Mouse (Mus musculus) ES-E14 (cell line): ENCODE data around the gene Gtpbp3. TPM values are rescaled to one million over a fixed set of nuclear protein-coding genes. Genes with fewer than 3 reads are reported as not detected.

Experiments used
- DNase-seq: peaks from one replicate; pipeline ENCODE4 v3.0.0-alpha.2; 2013; ENCODE audit warnings: low read depth, low spot score
- H3K27ac ChIP-seq: 2 replicates; pipeline ENCODE4 v1.5.1; 2012; ENCODE audit warnings: low read depth, mild to moderate bottlenecking, low read length, moderate library complexity, mixed read lengths; ENCODE audit not compliant: poor library complexity, insufficient read depth, severe bottlenecking
- H3K36me3 ChIP-seq: 2 replicates; pipeline ENCODE4 v1.6.1; 2012; ENCODE audit warnings: mild to moderate bottlenecking, low read length, moderate library complexity, mixed read lengths; ENCODE audit not compliant: control insufficient read depth, poor library complexity, insufficient read depth, severe bottlenecking
- H3K4me1 ChIP-seq, 2 experiments: fragments of 150-350 bp in 1 of 2; sonication (generic) in 1 of 2; 2 replicates each; pipeline ENCODE4 v1.6.1; 2012; ENCODE audit warnings: low read length in 2 of 2, mild to moderate bottlenecking in 1 of 2, mixed read lengths in 1 of 2; ENCODE audit not compliant: control insufficient read depth in 2 of 2, insufficient read depth in 2 of 2, poor library complexity in 1 of 2
- H3K4me3 ChIP-seq, 2 experiments: fragments of 150-350 bp in 1 of 2; sonication (generic) in 1 of 2; 2 replicates each; pipeline ENCODE4 v1.5.1; 2012; ENCODE audit warnings: low read length in 2 of 2, low read depth in 1 of 2, mild to moderate bottlenecking in 1 of 2, mixed read lengths in 1 of 2; ENCODE audit not compliant: insufficient read depth in 1 of 2, poor library complexity in 1 of 2, severe bottlenecking in 1 of 2
- H3K9ac ChIP-seq: 2 replicates; pipeline ENCODE4 v1.6.1; 2012; ENCODE audit warnings: low read depth, mild to moderate bottlenecking, low read length, mixed read lengths; ENCODE audit not compliant: poor library complexity, insufficient read depth, severe bottlenecking
- H3K9me3 ChIP-seq: fragments of 150-350 bp; sonication (generic); 2 replicates; pipeline ENCODE4 v1.6.1; 2012; ENCODE audit warnings: low read depth, mild to moderate bottlenecking, low read length; ENCODE audit not compliant: control insufficient read depth, insufficient read depth
- CHD2 ChIP-seq: IDR thresholded peaks from 2 replicates; pipeline ENCODE4 v1.6.1; 2014; ENCODE audit warnings: mild to moderate bottlenecking, low read depth, low read length, inconsistent platforms
- HCFC1 ChIP-seq: IDR thresholded peaks from 2 replicates; pipeline ENCODE4 v1.6.1; 2012; ENCODE audit warnings: low read length, inconsistent platforms, borderline replicate concordance; ENCODE audit not compliant: insufficient read depth
- MAFK ChIP-seq: IDR thresholded peaks from 2 replicates; pipeline ENCODE4 v1.6.1; 2014; ENCODE audit warnings: mild to moderate bottlenecking, low read depth, low read length, inconsistent platforms; ENCODE audit not compliant: insufficient read depth
- ZC3H11A ChIP-seq: IDR thresholded peaks from 2 replicates; pipeline ENCODE4 v1.6.1; 2012; ENCODE audit warnings: low read depth, mild to moderate bottlenecking, inconsistent platforms, low read length, borderline replicate concordance
- ZNF384 ChIP-seq: IDR thresholded peaks from 2 replicates; pipeline ENCODE4 v1.6.1; 2012; ENCODE audit warnings: low read depth, low read length, inconsistent platforms
- in situ Hi-C, 2 experiments: fragments of 600-800 bp; cut with MboI; formaldehyde crosslinking; loops; one replicate each; pipeline ENCODE4 v1.15.1; 2025; ENCODE audit warnings: low sequenced_read_pairs in 2 of 2, inconsistent platforms in 1 of 2; ENCODE audit not compliant: unreplicated experiment in 2 of 2
- total RNA-seq: library from RNA; depleted of rRNA; stranded (reverse); fragments of 300-350 nt; gene quantifications from 2 replicates; pipeline ENCODE4 v1.2.3, GENCODE M21; 2012

Gtpbp3 gene
- total RNA-seq, 1 experiment = 60.4 TPM

GRCm38 (mm10) chr8:71463188-71464033, 24.5 kb upstream of the Gtpbp3 start, which contains the start of gene Abhd8:
Gene Abhd8, minus strand, starts transcription at chr8:71463655.
- Histone ChIP-seq H3K4me1 (peaks cover 3 to 10% of the 10 kb centered on the region in 2 experiments; a peak in 1 of 4 replicates), H3K9me3 (no peaks in the 10 kb centered on the region), H3K4me3 (peak within 1 kb of the TSS; percentile 92 to 96), H3K9ac (peak within 1 kb of the TSS; percentile 82), H3K27ac (no peak within 1 kb of the TSS), H3K36me3 (peaks cover 3% of the 10 kb centered on the region; the same call in 1 of the 2 replicates)
- in situ Hi-C loops = no loop called here
- TF ChIP-seq CHD2 (0 out of 2 replicates have a peak, but pooled peaks have one; percentile 49), MAFK (no peak), HCFC1 (peak; percentile 56; the same call in 1 of the 2 replicates), ZC3H11A (no peak)
- DNase-seq = peak; percentile 86

DNA sequence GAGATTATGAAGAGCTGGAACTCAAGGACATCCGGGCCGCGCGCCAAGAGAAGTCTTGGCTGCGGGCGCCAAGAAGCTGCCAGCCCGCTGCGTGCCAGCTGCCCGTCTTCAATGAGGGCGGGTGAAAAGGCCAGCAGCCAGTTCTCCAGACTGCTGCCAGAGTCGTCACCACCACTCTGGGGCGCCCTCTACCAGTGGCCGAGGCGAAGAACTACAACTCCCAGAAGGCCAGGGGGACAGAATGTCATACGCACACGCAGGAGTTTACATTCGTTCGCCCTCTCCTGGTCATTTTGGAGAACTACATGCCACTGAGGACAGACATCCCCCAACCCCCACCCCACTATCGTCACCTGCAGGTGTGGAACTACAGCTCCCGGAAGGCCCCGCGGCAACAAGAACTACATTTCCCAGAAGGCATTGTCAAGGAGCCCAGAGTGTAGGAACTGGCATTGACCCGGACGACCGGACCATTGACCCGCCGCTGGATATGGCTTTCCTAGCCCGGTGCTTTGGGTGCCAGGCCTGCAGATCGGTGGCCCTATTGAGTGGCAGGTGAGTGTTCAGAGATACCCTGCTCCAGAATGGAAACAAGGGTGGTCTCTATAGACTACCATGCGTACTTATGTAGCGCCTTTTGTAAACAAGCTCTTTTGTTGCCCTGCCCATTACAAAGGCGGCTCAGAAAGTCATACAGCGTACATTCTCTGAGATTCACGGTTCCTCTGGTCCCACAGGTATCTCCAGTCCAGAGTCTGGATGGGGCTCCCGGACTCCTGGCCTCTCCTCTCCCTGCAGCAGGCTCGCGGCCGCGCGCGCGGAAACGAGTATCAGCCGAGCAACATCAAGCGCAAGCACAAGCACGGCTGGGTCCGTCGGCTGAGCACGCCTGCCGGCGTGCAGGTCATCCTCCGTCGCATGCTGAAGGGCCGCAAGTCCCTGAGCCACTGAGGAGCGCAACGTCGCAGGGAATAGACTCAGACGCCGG, 23.1 kb upstream of the Gtpbp3 start, which contains the start of gene Mrpl34:
Gene Mrpl34, plus strand, starts transcription at position 447 of the 988 bp plus-strand sequence.
- peak; percentile 68; the same call in 1 of the 2 replicates for TF ChIP-seq CHD2
- TF ChIP-seq ZNF384 = no peak
- TF ChIP-seq HCFC1 = peak; percentile 100
- no peak for TF ChIP-seq MAFK
- TF ChIP-seq ZC3H11A = no peak
- no peak within 1 kb of the TSS; the same call in 1 of the 2 replicates for H3K27ac ChIP-seq
- DNase-seq = peak; percentile 100
- peaks cover 3% of the 10 kb centered on the region; the same call in 1 of the 2 replicates for H3K36me3 ChIP-seq
- H3K9me3 ChIP-seq = no peaks in the 10 kb centered on the region
- peaks cover 5 to 10% of the 10 kb centered on the region in 2 experiments; a peak in 2 of 4 replicates for H3K4me1 ChIP-seq
- H3K9ac ChIP-seq = peak within 1 kb of the TSS; percentile 91
- H3K4me3 ChIP-seq = peak within 1 kb of the TSS; percentile 86 to 96
- in situ Hi-C loops = no loop called here

DNA sequence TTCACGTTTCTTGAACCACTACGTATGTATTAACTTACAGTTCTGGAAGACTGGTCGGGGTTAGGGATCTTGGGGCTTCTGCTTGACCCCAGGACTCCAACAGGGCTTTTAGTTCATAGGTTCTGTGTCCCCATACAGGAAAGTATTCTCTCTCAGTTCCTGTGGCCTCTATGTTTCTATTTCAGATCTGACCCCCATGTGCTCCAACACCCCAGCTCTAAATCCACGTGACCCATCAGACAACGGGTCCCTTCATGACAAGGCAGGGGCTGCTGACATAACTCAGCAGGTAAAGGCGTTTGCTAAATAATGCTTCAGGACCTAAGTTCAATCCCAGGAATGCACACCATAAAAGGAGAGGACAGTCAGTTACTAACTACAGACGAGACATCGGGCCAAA, 22.2 kb upstream of the Gtpbp3 start:
- Histone ChIP-seq H3K4me1 (peaks cover 5 to 13% of the 10 kb centered on the region in 2 experiments; a peak in 2 of 4 replicates), H3K27ac (no peak overlapping the region), H3K9me3 (no peaks in the 10 kb centered on the region), H3K9ac (peak overlapping the region; percentile 91; the same call in 1 of the 2 replicates), H3K4me3 (peak overlapping the region; percentile 84 to 86; a peak in 3 of 4 replicates), H3K36me3 (peaks cover 5% of the 10 kb centered on the region; the same call in 1 of the 2 replicates)
- TF ChIP-seq HCFC1 (no peak), CHD2 (no peak), ZNF384 (no peak), ZC3H11A (no peak), MAFK (no peak)
- in situ Hi-C loops = no loop called here
- no peak for DNase-seq

- no peak for DNase-seq
- H3K4me3 ChIP-seq = no peak overlapping the region
- H3K9ac ChIP-seq = no peak overlapping the region
- peaks cover 5 to 14% of the 10 kb centered on the region in 2 experiments; a peak in 2 of 4 replicates for H3K4me1 ChIP-seq
- TF ChIP-seq ZC3H11A = no peak
- no peak for TF ChIP-seq CHD2
- no peak for TF ChIP-seq ZNF384
- TF ChIP-seq HCFC1 = no peak
- TF ChIP-seq MAFK = no peak
- in situ Hi-C loops = no loop called here
- no peak overlapping the region for H3K27ac ChIP-seq
- peaks cover 9% of the 10 kb centered on the region; the same call in 1 of the 2 replicates for H3K36me3 ChIP-seq
- H3K9me3 ChIP-seq = no peaks in the 10 kb centered on the region
Measured at GRCm38 (mm10) chr8:71466198-71466597, 21.7 kb upstream of the Gtpbp3 start.
